Mouse (Mus musculus) forebrain, embryonic 14.5 days (tissue): ENCODE results near the gene Gpr108. TPM values are rescaled to one million over a fixed set of nuclear protein-coding genes. Genes with fewer than 3 reads are reported as not detected.

ENCODE experiments used
- ATAC-seq: fragments of 200-750 bp; cut with Nextera tagmentation; 2 replicates; pipeline ENCODE4 v1.8.0; 2017; ENCODE audit warnings: mild to moderate bottlenecking, moderate library complexity
- DNase-seq: peaks from one replicate; pipeline ENCODE4 v3.0.0-alpha.2; 2015; ENCODE audit warnings: low spot score
- H3K27ac ChIP-seq: fragments of 300-500 bp; sonication (generic); 2 replicates; pipeline ENCODE4 v1.5.1; 2014; ENCODE audit warnings: low read depth, mild to moderate bottlenecking, control low read depth, low read length, moderate library complexity
- H3K27me3 ChIP-seq: fragments of 300-500 bp; sonication (generic); replicated peaks from 2 replicates; pipeline ENCODE4 v1.6.1; 2014; ENCODE audit warnings: low read length, control low read depth, mixed read lengths; ENCODE audit not compliant: control insufficient read depth, insufficient read depth
- H3K36me3 ChIP-seq: fragments of 300-500 bp; sonication (generic); 2 replicates; pipeline ENCODE4 v1.6.1; 2014; ENCODE audit warnings: low read length, control low read depth; ENCODE audit not compliant: control insufficient read depth, insufficient read depth
- H3K4me1 ChIP-seq: fragments of 300-500 bp; sonication (generic); 2 replicates; pipeline ENCODE4 v1.6.1; 2014; ENCODE audit warnings: antibody characterized with exemption, low read length, control low read depth; ENCODE audit not compliant: control insufficient read depth, insufficient read depth
- H3K4me2 ChIP-seq: fragments of 300-500 bp; sonication (generic); 2 replicates; pipeline ENCODE4 v1.6.1; 2014; ENCODE audit warnings: mild to moderate bottlenecking, control low read depth, low read length
- H3K4me3 ChIP-seq: fragments of 300-500 bp; sonication (generic); 2 replicates; pipeline ENCODE4 v1.5.1; 2014; ENCODE audit warnings: low read depth, low read length, control low read depth
- H3K9ac ChIP-seq: fragments of 300-500 bp; sonication (generic); 2 replicates; pipeline ENCODE4 v1.6.1; 2014; ENCODE audit warnings: mild to moderate bottlenecking, low read length, control low read depth, moderate library complexity
- H3K9me3 ChIP-seq: fragments of 300-500 bp; sonication (generic); replicated peaks from 2 replicates; pipeline ENCODE4 v1.6.1; 2016; ENCODE audit warnings: low read length, control low read depth, mixed read lengths; ENCODE audit not compliant: control insufficient read depth
- WGBS: fragments of 180-500 bp; shearing (Covaris S2); extraction: QIAGEN DNeasy Blood & Tissue Kit; methylation state at CpG from one replicate; pipeline ENCODE4 v1.1.7; 2014; 5-methylcytosine and 5-hydroxymethylcytosine counted together
- polyA plus RNA-seq: library from polyadenylated mRNA; unstranded; fragments of >200 nt; fragmentation: Nextera tagmentation; extraction: Ambion mirVana; gene quantifications from 2 replicates; pipeline ENCODE4 v1.2.1, GENCODE M21; 2014

Gpr108 gene
- polyA plus RNA-seq, 1 experiment from 2014 or later, result 19.6 TPM

GRCm38 (mm10) chr17:57243650-57244370, 4.4 kb downstream of the Gpr108 start:
- 83% methylated on average over 10 of the region's 10 CpGs for WGBS
- no peak overlapping the region for H3K4me3 ChIP-seq

GRCm38 (mm10) chr17:57237181-57237580, 11.1 kb downstream of the Gpr108 start:
- WGBS, result 95% methylated on average over 9 of the region's 9 CpGs
- Histone ChIP-seq H3K36me3 (peaks cover 44% of the 10 kb centered on the region), H3K27me3 (no peaks in the 10 kb centered on the region)

More at GRCm38 (mm10) chr17:57243650-57244370, 4.4 kb downstream of the Gpr108 start:
- no peaks in the 10 kb centered on the region for H3K9me3 ChIP-seq
- no peak overlapping the region for H3K9ac ChIP-seq
- no peak overlapping the region for H3K4me2 ChIP-seq
- DNase-seq, result no peak
- H3K36me3 ChIP-seq, result peaks cover 23% of the 10 kb centered on the region
- H3K27ac ChIP-seq, result no peak overlapping the region
- no peaks in the 10 kb centered on the region for H3K27me3 ChIP-seq
- peaks cover 10% of the 10 kb centered on the region for H3K4me1 ChIP-seq
- no peak for ATAC-seq

GRCm38 (mm10) chr17:57235803-57236202, 12.4 kb downstream of the Gpr108 start:
- no peaks in the 10 kb centered on the region for H3K9me3 ChIP-seq
- no peaks in the 10 kb centered on the region for H3K4me1 ChIP-seq
- no peak overlapping the region for H3K4me2 ChIP-seq
- no peak for ATAC-seq
- H3K27me3 ChIP-seq, result no peaks in the 10 kb centered on the region
- H3K36me3 ChIP-seq, result peaks cover 36% of the 10 kb centered on the region
- DNase-seq, result no peak
- 83% methylated on average over 5 of the region's 5 CpGs for WGBS
- no peak overlapping the region for H3K4me3 ChIP-seq
- no peak overlapping the region for H3K27ac ChIP-seq
- no peak overlapping the region for H3K9ac ChIP-seq

More at GRCm38 (mm10) chr17:57237181-57237580, 11.1 kb downstream of the Gpr108 start:
- no peak overlapping the region for H3K4me3 ChIP-seq
- no peak overlapping the region for H3K9ac ChIP-seq
- DNase-seq, result no peak
- no peaks in the 10 kb centered on the region for H3K4me1 ChIP-seq
- H3K9me3 ChIP-seq, result no peaks in the 10 kb centered on the region
- no peak for ATAC-seq
- H3K4me2 ChIP-seq, result no peak overlapping the region
- H3K27ac ChIP-seq, result no peak overlapping the region

GRCm38 (mm10) chr17:57234254-57234928, 13.9 kb downstream of the Gpr108 start:
- H3K27me3 ChIP-seq, result no peaks in the 10 kb centered on the region
- H3K36me3 ChIP-seq, result peaks cover 36% of the 10 kb centered on the region
- no peak overlapping the region for H3K9ac ChIP-seq
- H3K4me1 ChIP-seq, result no peaks in the 10 kb centered on the region
- ATAC-seq (no peak), DNase-seq (no peak)
- 86% methylated on average over 12 of the region's 12 CpGs for WGBS
- no peak overlapping the region for H3K4me3 ChIP-seq
- no peak overlapping the region for H3K4me2 ChIP-seq
- H3K9me3 ChIP-seq, result no peaks in the 10 kb centered on the region
- H3K27ac ChIP-seq, result no peak overlapping the region

GRCm38 (mm10) chr17:57233038-57233437, 15.2 kb downstream of the Gpr108 start:
- Histone ChIP-seq H3K36me3 (peaks cover 31% of the 10 kb centered on the region), H3K9me3 (no peaks in the 10 kb centered on the region), H3K27ac (no peak overlapping the region), H3K4me2 (no peak overlapping the region), H3K27me3 (no peaks in the 10 kb centered on the region), H3K4me1 (no peaks in the 10 kb centered on the region), H3K4me3 (no peak overlapping the region), H3K9ac (no peak overlapping the region)
- DNase-seq (no peak), ATAC-seq (no peak)
- WGBS, result 55% methylated on average over 7 of the region's 7 CpGs

GRCm38 (mm10) chr17:57232200-57232599, 16.0 kb downstream of the Gpr108 start:
- no peak for DNase-seq
- no peak overlapping the region for H3K9ac ChIP-seq
- no peaks in the 10 kb centered on the region for H3K4me1 ChIP-seq
- no peak for ATAC-seq
- 74% methylated on average over 1 of the region's 1 CpGs for WGBS
- peaks cover 23% of the 10 kb centered on the region for H3K36me3 ChIP-seq
- no peaks in the 10 kb centered on the region for H3K9me3 ChIP-seq
- H3K27me3 ChIP-seq, result no peaks in the 10 kb centered on the region
- H3K4me2 ChIP-seq, result no peak overlapping the region
- no peak overlapping the region for H3K27ac ChIP-seq
- no peak overlapping the region for H3K4me3 ChIP-seq

- H3K4me2 ChIP-seq, result no peak overlapping the region
- no peaks in the 10 kb centered on the region for H3K4me1 ChIP-seq
- ATAC-seq (no peak), DNase-seq (no peak)
- H3K27ac ChIP-seq, result no peak overlapping the region
- no peaks in the 10 kb centered on the region for H3K9me3 ChIP-seq
- no peak overlapping the region for H3K4me3 ChIP-seq
- H3K9ac ChIP-seq, result no peak overlapping the region
- H3K36me3 ChIP-seq, result peaks cover 14% of the 10 kb centered on the region; the same call in 1 of the 2 replicates
- no peaks in the 10 kb centered on the region for H3K27me3 ChIP-seq
Observed at GRCm38 (mm10) chr17:57231321-57231771, 16.9 kb downstream of the Gpr108 start.

GRCm38 (mm10) chr17:57230728-57231125, 17.5 kb downstream of the Gpr108 start:
- H3K27me3 ChIP-seq, result no peaks in the 10 kb centered on the region
- H3K36me3 ChIP-seq, result peaks cover 8% of the 10 kb centered on the region; the same call in 1 of the 2 replicates
- H3K9me3 ChIP-seq, result no peaks in the 10 kb centered on the region
- ATAC-seq (no peak), DNase-seq (no peak)
- no peak overlapping the region for H3K27ac ChIP-seq
- H3K4me3 ChIP-seq, result no peak overlapping the region
- H3K4me2 ChIP-seq, result no peak overlapping the region
- H3K4me1 ChIP-seq, result no peaks in the 10 kb centered on the region
- 78% methylated on average over 6 of the region's 6 CpGs for WGBS
- H3K9ac ChIP-seq, result no peak overlapping the region
